Mouse (Mus musculus): ENCODE results near the gene Grid2.

- TF ChIP-seq POLR2A (IDR thresholded peaks at IDR 0.05; ENCODE audit: extremely low read depth, insufficient read depth, low read length): no peak
- TF ChIP-seq CTCF (IDR thresholded peaks at IDR 0.05; ENCODE audit: low read depth, low read length): no peak
These were observed 259.3 kb downstream of the Grid2 start for GRCm38 (mm10) chr6:63515016-63515415.
